Mouse (Mus musculus): ENCODE results near the gene Emc8.

Gene Emc8

DNA sequence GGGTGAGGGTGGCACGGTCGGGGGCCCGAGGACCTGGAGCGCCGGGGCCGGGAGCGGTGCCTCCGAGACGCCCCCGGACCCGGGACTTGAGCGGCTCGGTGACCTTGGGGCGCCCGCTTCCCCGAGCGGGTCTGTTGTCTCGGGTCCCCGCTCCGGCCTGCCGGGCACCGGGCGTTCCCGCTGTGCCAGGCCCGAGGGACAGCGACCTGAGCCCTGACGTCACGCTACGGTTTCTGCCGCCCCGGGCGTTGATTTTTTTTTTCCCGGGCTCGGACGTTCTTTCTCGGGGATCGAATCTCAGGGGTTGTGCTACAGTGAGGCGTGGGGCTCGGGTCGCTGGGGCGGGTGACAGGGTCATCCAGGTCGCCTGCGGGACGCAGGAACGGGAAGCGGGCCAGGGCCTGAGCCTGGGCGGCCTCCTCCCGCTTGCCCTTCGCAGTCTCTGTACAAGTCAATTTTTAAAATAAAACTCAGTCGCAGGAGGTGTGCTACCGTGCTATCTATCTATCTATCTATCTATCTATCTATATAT is at the start of gene Emc8:
Emc8 (minus strand) TSS at position 200 of the 532 bp plus-strand sequence.
- no peak for DNase-seq (ENCODE audit: low spot score in 2 of 2)

DNA sequence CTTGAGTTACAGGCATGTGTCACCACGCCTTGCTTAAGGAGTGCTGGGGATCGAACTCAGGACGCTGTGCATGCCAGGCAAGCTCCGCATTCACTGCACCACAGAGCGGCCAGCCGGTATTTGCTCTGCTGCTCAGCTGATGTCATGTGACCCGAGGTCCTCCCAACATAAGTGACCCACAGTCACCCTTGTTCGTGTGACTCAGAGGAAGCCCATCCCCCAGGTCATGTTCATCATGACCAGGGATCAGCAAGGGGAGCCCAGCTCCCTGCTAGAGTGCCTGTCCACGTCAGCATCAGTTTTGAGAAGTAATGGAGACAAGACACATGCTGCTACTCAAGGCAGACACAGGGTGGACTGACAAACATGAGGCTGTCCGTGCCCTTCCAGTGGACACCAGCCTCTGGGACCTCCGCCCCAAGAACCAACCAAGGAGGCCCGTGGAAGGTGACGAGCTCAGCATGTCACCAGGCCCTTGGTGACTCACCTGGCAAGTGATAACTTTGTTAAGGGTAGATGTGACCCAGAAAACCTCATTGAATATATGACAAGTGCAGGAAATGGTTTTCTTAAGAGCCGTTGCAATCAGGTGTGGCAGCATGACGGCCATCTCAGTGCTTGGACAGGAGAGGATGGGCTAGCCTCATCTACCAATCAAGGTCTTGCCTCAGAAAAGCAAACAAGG is 47.8 kb upstream of the Emc8 start:
- no peak for DNase-seq (ENCODE audit: low spot score in 2 of 2)

DNA sequence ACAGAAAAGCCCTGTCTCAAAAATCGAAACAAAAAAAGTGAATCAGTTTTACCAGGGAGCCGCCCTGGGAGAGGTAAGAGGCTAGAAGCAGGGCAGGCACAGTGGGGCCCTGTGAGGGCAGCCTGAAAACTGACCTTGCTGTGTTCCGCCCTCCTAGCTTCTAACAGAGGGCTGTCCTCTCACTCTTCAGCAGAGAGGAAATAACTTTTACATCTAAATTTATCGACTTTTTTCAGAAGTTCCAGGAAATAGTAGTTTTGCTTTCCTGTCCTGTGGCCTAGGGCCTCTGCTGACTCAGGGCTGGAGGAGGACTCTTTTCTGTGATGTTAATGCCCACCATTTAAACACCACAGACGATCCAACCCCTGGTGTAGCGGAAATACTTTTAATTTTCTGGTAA is 46.8 kb upstream of the Emc8 start:
- DNase-seq (ENCODE audit: low spot score in 2 of 2) = no peak

DNA sequence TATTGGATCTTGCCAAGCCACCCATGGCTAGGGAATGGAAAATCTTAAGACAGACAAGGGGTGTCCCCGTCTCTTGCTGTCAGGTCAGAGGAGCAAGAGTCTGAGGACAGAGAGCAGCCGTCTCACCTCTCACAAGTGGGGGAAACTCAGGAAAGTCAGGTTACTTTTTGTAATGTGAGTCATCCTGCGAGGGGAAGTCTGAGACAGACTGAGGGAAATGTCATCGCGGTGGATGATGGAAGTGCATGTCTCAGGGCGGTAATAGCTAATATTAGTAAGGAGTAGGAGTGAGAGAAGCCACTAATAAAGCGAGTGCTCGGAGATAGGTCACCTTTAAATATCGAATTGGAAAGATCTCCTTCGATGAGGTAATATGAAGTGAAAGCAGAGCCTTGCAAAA is 40.8 kb upstream of the Emc8 start:
- no peak for DNase-seq (ENCODE audit: low spot score in 2 of 2)

DNA sequence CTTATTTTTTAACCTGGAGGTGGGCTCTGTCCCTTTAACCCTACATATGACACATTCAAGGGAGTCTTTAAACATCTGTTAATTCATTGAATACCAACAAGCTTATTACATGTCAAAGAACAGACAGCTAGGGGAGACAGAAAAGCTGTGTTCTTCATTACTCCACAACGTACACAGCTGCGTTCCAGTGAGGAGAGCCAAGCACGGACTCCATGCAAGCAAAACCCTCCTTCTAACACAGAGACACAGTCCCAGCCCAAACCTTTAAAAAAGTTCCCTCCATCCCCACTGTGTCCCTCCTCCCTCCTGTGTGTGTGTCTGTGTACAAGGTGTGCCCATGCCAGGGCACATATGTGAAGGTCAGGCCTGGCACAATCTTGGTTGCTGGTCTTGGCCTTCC is 37.8 kb upstream of the Emc8 start:
- no peak for DNase-seq (ENCODE audit: low spot score in 2 of 2)

DNA sequence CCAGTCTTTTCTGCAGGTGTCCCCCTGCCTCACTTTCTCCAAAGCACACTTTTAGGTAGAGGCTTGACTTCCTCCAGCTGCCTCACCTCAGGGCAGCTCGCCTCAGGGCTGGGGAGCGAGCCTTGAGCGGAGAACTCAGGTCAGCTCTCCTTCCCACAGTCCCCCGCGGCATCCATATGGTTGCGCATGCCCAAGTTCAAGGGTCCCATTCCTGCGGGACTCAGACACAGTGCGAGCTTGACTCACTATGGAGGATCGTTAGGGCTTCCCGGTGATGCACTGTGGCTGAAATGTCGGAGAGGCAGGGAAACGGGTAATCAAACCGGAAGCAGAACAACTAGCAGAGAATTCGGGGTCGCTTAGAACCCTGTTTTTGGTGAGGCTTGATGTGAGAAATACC is 36.8 kb upstream of the Emc8 start:
- no peak for DNase-seq (ENCODE audit: low spot score in 2 of 2)

DNA sequence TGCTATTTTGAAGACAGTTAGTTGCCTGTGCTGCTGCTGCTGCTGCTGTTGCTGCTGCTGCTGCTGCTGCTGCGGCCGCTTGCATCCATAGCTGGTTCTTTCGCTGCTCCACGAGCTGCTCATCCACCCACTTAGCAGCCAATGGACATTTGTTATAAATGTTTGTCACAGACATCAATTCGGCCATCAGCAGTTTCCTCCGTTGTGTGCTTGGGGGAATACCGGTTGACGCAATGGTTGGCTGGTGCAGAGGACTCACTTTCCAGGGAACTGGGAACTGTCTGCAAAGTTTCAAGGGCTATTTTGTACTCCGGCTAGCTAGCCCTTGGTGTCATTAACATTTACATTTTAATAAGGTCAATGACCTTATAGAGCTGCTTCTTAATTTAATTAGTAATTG is 35.8 kb upstream of the Emc8 start:
- DNase-seq (ENCODE audit: low spot score in 2 of 2) = no peak

DNA sequence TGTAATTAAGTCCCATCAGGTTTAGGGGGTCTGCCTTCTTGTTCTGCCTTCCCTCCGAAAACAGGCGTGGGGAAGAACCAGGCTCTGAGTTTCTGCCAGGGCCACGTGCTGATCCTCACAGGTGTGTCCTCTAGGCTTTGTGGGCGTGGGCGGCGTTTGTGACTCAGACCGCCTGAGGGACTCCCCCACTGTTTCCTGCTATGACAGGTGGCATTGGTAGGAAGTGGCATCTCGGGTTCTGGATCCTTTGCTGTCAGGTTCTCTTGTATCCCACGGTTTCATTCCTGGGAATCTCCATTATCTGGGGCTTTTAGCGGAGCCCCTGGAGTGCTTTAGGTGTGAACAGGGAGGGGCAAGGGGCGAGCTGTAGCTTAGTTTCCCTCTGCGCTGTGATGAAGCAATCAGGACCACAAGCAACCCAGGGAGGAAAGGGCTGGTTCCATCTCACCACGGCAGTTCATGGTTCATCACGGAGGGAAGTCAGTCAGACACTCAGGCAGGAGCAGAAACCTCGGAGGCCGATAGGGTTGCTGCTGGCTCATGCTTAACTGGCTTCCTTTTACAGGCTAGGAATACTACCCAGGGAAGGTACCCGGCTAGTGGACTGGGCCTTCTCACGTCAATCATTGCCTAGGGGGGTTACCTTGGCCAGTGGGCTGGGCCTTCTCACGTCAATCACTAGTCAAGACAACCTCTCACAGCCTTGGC is 33.5 kb upstream of the Emc8 start:
- DNase-seq (ENCODE audit: low spot score in 2 of 2) = no peak

DNA sequence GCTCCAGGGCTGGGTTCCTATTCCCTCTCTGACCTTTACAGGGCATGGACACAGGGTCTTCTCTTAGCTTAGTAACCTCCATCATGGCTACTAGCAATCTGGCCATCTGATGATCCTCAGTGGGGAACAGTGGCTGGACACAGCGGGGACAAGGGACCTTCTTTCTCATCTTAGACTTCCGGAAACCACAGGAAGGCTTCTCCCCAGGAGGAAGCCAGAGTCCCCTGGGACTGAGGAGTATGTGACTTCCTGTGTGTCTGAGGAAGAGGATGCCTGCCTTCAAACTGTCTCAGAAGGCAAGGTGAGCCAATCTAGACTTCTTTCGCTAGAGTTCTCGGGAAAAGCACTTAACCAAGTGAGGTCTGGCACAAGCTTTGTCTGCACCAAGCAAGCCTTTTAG is 31.7 kb upstream of the Emc8 start:
- DNase-seq (ENCODE audit: low spot score in 2 of 2) = no peak

DNA sequence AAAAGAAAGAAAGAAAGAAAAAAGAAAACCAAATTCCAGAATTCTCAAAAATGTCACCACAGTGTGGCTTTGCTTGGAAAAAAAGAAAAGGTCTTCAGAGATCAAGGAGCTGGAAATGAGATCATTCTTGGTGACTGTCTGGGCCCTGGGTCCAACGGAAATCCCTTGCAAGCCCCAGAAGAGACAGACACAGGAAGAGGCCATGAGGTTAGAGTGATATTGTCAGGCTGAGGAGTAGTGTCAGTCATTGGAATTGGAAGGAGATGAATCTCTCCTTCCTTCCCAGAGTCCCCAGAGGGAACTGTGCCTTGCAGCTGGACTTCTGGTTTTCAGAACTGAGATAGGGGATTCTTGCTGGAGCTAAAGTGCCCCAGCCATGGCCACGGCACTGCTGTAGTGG is 31.2 kb upstream of the Emc8 start:
- no peak for DNase-seq (ENCODE audit: low spot score in 2 of 2)

DNA sequence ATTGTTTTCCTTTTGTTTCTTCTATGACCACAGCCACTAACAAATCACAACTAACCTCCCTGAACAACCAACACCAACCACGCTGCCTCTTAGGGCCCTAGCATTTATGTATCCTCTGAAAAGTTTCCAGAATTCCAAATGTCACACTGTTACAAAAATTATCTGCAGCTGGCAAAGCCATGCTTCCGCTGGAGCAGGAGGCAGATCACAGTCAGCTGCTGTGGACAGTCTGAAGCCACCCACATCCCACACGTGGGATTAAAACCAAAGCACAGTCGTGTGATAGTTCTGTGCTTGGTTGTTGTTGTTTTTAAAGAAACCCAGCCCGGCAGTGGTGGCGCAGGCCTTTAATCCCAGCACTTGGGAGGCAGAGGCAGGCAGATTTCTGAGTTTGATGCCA is 30.7 kb upstream of the Emc8 start:
- no peak for DNase-seq (ENCODE audit: low spot score in 2 of 2)

DNA sequence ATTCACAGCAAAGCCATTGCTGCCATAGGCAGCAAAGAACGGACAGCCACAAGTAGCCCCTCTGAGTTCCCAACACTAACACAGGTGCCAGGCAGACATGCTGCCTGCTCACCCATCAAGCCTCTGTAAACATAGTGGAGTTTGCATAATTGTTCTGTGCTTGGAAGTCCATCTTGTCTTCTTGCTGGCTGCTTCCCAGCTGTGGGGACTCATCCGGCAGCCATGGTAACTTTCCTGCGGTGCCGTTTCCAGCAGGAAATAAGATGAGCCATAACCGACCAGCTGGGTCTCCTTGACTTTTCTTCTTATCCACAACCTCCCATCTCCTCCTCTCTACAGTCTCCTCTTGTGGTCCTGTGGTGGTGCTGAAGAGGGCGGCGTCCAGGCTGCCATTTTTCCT is 30.1 kb upstream of the Emc8 start:
- no peak for DNase-seq (ENCODE audit: low spot score in 2 of 2)

DNA sequence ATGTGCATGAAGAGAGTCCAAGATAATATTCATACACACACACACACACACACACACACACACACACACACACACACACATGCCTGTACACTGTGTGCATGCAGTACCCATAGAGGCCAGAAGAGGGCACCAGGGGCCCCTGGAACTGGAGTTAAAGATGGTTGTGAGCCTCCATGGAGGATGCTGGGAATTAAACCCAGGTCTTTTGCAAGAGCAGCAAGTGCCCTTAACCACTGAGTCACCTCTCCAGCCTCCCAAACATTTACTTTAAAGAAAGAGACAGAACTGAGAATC is 29.6 kb upstream of the Emc8 start:
- DNase-seq (ENCODE audit: low spot score in 2 of 2) = no peak

DNA sequence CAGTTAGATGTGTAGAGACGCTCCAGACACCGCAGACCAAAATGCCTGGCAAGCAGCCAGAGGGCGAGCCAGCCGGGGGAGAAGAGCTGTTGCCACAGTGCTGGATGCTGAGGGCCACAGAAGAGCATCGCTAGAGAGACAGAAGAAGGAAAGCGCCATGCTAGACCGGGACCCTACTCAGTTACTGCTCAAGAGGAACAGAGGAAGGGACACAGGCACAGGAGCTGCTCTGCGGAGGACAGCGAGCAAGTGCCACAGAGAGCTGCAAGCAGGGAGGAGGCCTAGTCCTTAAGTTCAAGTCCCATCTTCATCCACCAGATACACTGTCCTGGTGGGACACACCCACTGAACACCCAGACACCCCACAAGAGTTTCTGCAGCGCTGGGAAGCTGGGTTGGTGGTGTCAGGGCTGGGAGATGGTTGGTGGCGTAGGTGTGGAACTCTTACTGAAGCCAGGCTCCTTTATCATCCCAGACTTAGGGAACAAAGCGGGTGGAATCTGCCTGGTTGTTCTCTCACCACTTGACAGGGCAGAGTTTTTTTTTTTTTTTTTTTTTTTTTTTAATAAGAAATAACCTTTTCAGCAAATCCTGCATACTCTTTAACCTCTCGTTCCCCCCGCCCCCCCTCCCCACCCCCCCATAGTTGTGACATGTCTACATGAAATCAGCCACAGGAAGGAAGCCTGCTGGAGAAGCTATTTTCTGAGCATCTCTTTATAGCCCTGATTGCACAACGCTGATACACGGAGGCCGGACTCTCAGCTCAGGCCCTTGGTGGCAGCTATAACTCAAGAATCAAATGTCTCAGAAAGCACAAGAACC is 29.0 kb upstream of the Emc8 start:
- no peak for DNase-seq (ENCODE audit: low spot score in 2 of 2)

DNA sequence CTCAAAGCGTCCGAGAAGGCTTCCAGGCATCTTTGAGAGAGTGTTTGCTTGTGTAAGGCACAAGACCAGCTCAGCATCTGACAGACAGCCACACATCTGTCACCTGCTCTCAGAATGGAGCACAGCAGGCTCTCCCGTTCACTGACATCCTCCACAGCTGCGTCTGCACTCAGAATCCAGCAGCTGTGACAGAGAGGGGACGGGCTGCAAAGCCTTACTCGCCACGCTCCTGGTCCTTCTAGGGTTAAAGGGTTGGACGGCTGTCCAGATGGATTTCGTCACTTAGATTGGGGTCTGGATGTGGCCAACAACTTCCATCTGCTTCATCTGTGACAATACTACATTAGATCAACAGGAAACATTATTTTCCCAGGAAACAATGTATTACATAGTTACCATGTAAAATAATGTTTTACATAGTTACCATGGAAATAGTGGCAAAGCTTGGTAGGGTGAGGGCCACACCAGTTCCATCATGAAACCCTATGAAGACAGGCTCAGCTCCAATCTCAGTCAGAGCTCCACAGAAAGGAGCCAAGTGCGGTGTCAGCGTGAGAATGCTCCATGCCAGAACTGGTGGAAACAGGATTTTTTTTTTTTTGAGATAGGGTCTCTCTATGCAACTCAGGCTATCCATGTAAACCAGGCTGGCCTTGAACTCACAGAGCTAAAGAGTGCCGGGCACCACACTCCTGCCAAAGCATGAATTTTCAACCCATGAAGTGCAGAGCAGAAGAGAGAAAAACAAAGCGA is 28.2 kb upstream of the Emc8 start:
- DNase-seq (ENCODE audit: low spot score in 2 of 2) = no peak

DNA sequence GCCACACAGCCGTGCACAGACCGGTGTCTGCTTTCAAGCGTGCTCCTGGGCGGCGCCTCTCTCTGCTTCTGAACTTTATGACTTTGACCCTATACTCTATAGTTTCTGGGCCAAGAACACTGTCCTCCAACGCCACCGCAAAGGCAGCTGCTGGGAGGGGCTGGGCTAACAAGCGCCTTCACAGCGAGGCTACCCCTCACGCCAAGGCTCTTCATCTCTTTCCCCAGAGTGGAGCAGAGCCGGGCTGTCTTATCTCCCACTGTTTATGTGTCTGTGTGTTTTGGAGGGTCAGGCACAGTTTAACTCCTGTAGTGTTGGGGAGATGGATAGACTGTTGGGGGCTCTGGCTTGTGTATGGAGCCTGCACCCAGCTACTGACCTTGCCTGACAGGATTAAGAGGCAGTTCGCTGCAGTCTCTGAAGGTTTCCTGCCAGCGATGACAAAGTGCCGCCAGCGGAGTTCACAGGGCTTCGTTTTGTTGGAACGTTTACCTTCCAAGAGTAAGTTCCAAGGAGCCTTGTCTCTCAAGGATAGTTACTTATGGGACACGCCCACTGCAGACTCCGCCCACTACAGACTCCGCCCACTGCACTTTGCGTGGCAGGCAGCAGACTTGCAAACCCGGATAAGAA is 25.6 kb upstream of the Emc8 start:
- DNase-seq (ENCODE audit: low spot score in 2 of 2) = no peak

DNA sequence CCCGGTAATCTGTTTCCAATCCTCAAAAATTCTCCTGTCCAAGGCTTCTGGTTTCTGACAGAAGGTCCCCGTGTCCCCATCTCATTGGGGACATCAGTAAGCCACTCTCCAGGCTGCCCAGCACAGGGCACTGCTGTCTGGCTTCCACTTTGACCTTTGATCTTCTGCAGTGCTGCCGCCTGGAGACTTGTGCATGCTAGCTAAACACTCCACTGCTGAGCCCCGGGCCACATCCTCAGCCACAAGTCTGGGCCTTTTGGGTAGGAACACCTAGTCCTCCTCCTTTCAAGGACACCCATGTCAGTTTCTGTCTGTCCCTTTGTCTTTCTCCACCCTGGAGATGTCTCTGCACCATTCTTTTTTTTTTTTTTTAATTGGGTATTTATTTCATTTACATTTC is 24.6 kb upstream of the Emc8 start:
- DNase-seq (ENCODE audit: low spot score in 2 of 2) = no peak

DNA sequence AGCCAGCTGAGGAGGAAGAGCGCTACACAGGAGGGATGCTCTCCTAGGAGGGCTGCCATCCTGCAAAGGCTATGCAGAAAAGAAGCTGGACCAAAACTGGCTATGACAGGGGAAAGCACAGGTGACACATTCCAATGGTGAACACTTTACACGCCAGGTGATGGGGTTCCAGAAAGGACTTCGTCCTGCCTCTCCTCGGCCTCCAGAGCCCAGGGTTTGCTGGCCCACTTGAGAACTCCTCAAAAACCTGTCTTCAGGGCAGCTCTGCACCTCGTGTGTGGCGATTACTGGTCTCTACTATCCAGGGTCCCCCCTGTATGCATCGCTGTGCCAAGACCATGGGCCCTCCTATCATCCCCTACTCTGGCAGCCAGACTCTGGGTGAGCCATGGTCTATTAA is 20.1 kb upstream of the Emc8 start:
- no peak for DNase-seq (ENCODE audit: low spot score in 2 of 2)

DNA sequence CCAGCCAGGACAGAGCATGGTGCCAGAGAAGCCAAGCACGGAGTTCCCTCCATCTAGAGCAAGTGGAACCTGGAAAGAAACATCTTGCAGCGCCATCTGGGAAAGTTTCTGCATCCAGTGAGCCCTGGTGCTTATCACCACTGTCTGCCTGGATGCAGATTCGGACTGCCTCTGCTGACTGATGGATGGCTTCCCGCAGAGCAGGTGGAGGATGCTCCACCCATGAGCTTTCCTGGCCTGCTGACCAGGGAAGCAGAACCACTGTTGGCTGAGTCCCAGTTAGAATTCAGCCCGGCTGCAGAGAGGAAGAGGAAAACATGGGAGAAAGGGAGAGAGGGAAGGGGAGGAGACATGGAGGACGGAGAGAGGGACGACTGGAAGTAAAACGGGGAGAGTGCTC is 19.4 kb upstream of the Emc8 start:
- DNase-seq (ENCODE audit: low spot score in 2 of 2) = no peak

DNA sequence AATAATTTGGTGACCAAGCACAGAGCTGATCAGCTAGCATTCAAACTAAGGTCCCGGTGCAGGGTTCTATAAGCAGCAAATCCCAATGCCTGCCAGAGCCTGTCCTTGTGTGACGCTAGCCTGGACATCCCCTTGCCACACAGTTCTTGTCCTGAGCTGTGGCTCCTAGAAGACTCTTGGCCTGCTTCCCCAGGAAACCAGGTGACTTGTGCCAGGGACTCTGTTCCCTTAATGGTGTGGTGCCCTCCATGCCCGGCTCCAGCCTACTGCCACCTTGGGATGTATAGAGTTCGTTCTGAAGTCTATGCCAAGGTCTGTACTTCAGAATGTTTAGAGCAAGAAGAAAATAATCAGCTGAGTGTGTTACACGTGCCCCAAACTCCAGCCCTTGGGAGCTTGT is 18.2 kb upstream of the Emc8 start:
- no peak for DNase-seq (ENCODE audit: low spot score in 2 of 2)

DNA sequence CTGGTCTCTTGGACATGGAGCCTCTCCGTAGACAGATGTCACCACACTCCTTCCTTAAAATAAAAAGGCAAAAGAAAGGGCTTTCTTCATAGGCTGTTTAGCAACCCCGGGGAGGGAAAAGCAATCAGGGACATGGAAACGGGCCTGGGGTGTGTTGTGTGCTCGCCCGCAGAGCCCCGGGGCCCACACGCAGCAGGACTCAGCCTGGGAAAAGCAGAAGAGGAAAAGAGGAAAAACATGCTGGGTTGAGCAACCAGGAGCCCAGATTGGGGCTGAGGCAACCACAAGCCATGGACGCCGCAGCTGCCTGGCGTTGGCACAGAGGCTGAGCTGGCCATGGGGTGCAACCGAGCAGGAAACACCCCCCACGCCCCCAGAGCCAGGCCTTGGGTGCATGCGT is 17.7 kb upstream of the Emc8 start:
- DNase-seq (ENCODE audit: low spot score in 2 of 2) = no peak

DNA sequence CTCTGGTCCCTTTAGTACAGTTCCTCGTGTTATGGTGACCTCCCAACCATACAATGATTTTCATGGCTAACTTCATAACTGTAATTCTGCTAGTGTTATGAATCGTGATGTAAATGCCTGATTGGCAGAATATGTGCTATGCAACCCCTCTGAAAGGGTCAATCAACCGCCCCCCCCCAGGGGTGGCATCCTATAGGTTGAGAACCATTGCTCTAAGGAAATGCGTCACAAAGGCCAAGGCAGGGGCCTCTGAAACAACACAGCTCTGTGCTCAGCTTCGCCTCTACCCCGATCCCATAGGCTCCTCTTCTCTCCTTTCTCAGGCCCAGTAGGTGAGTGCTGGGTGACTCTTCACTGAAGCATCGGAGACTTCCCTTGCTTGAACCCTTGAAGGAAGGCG is 17.2 kb upstream of the Emc8 start:
- DNase-seq (ENCODE audit: low spot score in 2 of 2) = no peak

Measured in frontal cortex, postnatal 25 days (tissue).